Mouse (Mus musculus): Measurements from ENCODE around the gene Duxbl1. TPM values are rescaled to one million over a fixed set of nuclear protein-coding genes. Genes with fewer than 3 reads are reported as not detected.
"Not testable (repeated sequence)": the region's sequence is repeated elsewhere in the genome, so short reads cannot be mapped to it uniquely, and the experiment has no call there.

Duxbl1 gene
- polyA plus RNA-seq, 1 experiment from 2014 or later, result 3.3 TPM

- H3K36me3 ChIP-seq (replicated peaks); H3K27me3 ChIP-seq (replicated peaks; ENCODE audit: low read depth, poor library complexity, severe bottlenecking); DNase-seq (ENCODE audit: low spot score); H3K4me3 ChIP-seq; H3K27ac ChIP-seq (replicated peaks); H3K4me1 ChIP-seq; H3K9me3 ChIP-seq: not testable (repeated sequence)
- no CpG with 5 or more reads among the region's 6 CpGs for WGBS
These were observed 57.1 kb downstream of the Duxbl1 start for GRCm38 (mm10) chr14:26035439-26035838.

Other genes starting within 250 kb of the Duxbl1 start
- gene Zcchc24, start 209.5 kb upstream of the Duxbl1 start, polyA plus RNA-seq (2016; fragmentation: Nextera tagmentation; extraction: Ambion mirVana), result 12.9 and 15.2 TPM in 2 replicates
- gene Anxa11, start 136.4 kb upstream of the Duxbl1 start, polyA plus RNA-seq (2016; fragmentation: Nextera tagmentation; extraction: Ambion mirVana), result 5.3 and 6.1 TPM in 2 replicates
- gene Plac9a, start 75.5 kb upstream of the Duxbl1 start, polyA plus RNA-seq (2016; fragmentation: Nextera tagmentation; extraction: Ambion mirVana), result not detected in 2 replicates
- gene Tmem254a, start 50.9 kb upstream of the Duxbl1 start, polyA plus RNA-seq (2016; fragmentation: Nextera tagmentation; extraction: Ambion mirVana), result 2.2 and 2.4 TPM in 2 replicates
- 0.09 TPM in 1 of 2 replicates, not detected in the other for gene Cphx1, start 40.3 kb upstream of the Duxbl1 start, polyA plus RNA-seq (2016; fragmentation: Nextera tagmentation; extraction: Ambion mirVana)
- not detected in 2 replicates for gene Gm9780, start 64.1 kb downstream of the Duxbl1 start, polyA plus RNA-seq (2016; fragmentation: Nextera tagmentation; extraction: Ambion mirVana)
- 21.1 and 25.6 TPM in 2 replicates for gene Tmem254c, start 88.8 kb downstream of the Duxbl1 start, polyA plus RNA-seq (2016; fragmentation: Nextera tagmentation; extraction: Ambion mirVana)
- not detected in 2 replicates for gene Cphx2, start 102.9 kb downstream of the Duxbl1 start, polyA plus RNA-seq (2016; fragmentation: Nextera tagmentation; extraction: Ambion mirVana)
- gene Cphx3, start 103.7 kb downstream of the Duxbl1 start, polyA plus RNA-seq (2016; fragmentation: Nextera tagmentation; extraction: Ambion mirVana), result not detected in 2 replicates
- 1.4 TPM in 1 of 2 replicates, not detected in the other for gene Duxbl2, start 139.8 kb downstream of the Duxbl1 start, polyA plus RNA-seq (2016; fragmentation: Nextera tagmentation; extraction: Ambion mirVana)
- not detected in 2 replicates for gene Plac9b, start 203.9 kb downstream of the Duxbl1 start, polyA plus RNA-seq (2016; fragmentation: Nextera tagmentation; extraction: Ambion mirVana)
- 18.3 and 18.5 TPM in 2 replicates for gene Tmem254b, start 228.5 kb downstream of the Duxbl1 start, polyA plus RNA-seq (2016; fragmentation: Nextera tagmentation; extraction: Ambion mirVana)

Data from embryonic facial prominence, embryonic 10.5 days (tissue).